Mouse (Mus musculus): ENCODE measurements around the gene Lats2. TPM values are rescaled to one million over a fixed set of nuclear protein-coding genes. Genes with fewer than 3 reads are reported as not detected.

Gene Lats2
- total and polyA plus RNA-seq, 3 experiments = 1.1 to 4.0 (median 1.5) TPM

- dilution Hi-C loops (cut with MboI; ENCODE audit: extremely low pct_ligation_motif_present, extremely low pct_unique_long_range_greater_than_20kb, low sequenced_read_pairs) (no loop called here), in situ Hi-C loops (cut with MboI; ENCODE audit: low pct_ligation_motif_present, low pct_unique_long_range_greater_than_20kb, low sequenced_read_pairs) (no loop called here)
- no peaks in the 10 kb centered on the region for H3K9me3 ChIP-seq (replicated peaks; ENCODE audit: low read length)
Measured at GRCm38 (mm10) chr14:57705075-57705474, 53.1 kb downstream of the Lats2 start.

GRCm38 (mm10) chr14:57701915-57702477, 56.2 kb downstream of the Lats2 start:
- no peak for TF ChIP-seq MAFK (IDR thresholded peaks at IDR 0.05; ENCODE audit: insufficient replicate concordance, low read length)
- H3K36me3 ChIP-seq (replicated peaks in 1 of 2; ENCODE audit: control insufficient read depth in 1 of 2, insufficient read depth in 1 of 2, low read length in 1 of 2) = peaks cover 5 to 7% of the 10 kb centered on the region in 2 experiments
- H3K27me3 ChIP-seq (replicated peaks) = no peaks in the 10 kb centered on the region
- H3K4me3 ChIP-seq (replicated peaks in 1 of 3; ENCODE audit: low read depth in 2 of 3, low read length in 2 of 3, poor library complexity in 1 of 3) = no peak overlapping the region
- no peak overlapping the region for H3K27ac ChIP-seq (ENCODE audit: insufficient read depth, low read depth)
- no peaks in the 10 kb centered on the region for H3K79me2 ChIP-seq (replicated peaks; ENCODE audit: control insufficient read depth, extremely low read depth, insufficient read depth, poor library complexity, severe bottlenecking)
- H3K9me3 ChIP-seq (replicated peaks; ENCODE audit: low read length) = no peaks in the 10 kb centered on the region
- H3K4me2 ChIP-seq (ENCODE audit: insufficient read depth, low read depth, poor library complexity, severe bottlenecking) = no peak overlapping the region
- no peak overlapping the region for H3K9ac ChIP-seq (ENCODE audit: insufficient read depth, low read depth)
- H3K4me1 ChIP-seq (ENCODE audit: control insufficient read depth in 1 of 2, insufficient read depth in 2 of 2) = 0 out of 4 replicates have a peak, but pooled peaks cover 0 to 2% of the 10 kb centered on the region in 2 experiments
- in situ Hi-C loops (cut with MboI; ENCODE audit: low pct_ligation_motif_present, low pct_unique_long_range_greater_than_20kb, low sequenced_read_pairs) (no loop called here), dilution Hi-C loops (cut with MboI; ENCODE audit: extremely low pct_ligation_motif_present, extremely low pct_unique_long_range_greater_than_20kb, low sequenced_read_pairs) (no loop called here)
- DNase-seq (ENCODE audit: extremely low read depth) = no peak

More at GRCm38 (mm10) chr14:57705075-57705474, 53.1 kb downstream of the Lats2 start:
- no peaks in the 10 kb centered on the region for H3K27me3 ChIP-seq (replicated peaks)
- peaks cover 0 to under 1% of the 10 kb centered on the region in 2 experiments for H3K36me3 ChIP-seq (replicated peaks in 1 of 2; ENCODE audit: control insufficient read depth in 1 of 2, insufficient read depth in 1 of 2, low read length in 1 of 2)
- no peak overlapping the region for H3K4me3 ChIP-seq (replicated peaks in 1 of 3; ENCODE audit: low read depth in 2 of 3, low read length in 2 of 3, poor library complexity in 1 of 3)
- no peak overlapping the region for H3K27ac ChIP-seq (ENCODE audit: insufficient read depth, low read depth)
- DNase-seq (ENCODE audit: extremely low read depth) = no peak
- no peaks in the 10 kb centered on the region for H3K4me1 ChIP-seq (ENCODE audit: control insufficient read depth in 1 of 2, insufficient read depth in 2 of 2)
- TF ChIP-seq RAD21 (IDR thresholded peaks at IDR 0.05; ENCODE audit: low read depth, low read length) (no peak), NELFE (IDR thresholded peaks at IDR 0.05; ENCODE audit: low read depth, low read length) (no peak), E2F4 (IDR thresholded peaks at IDR 0.05; ENCODE audit: insufficient replicate concordance, low read depth, low read length) (no peak), ETS1 (conservative IDR thresholded peaks at IDR 0.05; ENCODE audit: low read depth, low read length) (no peak), ZKSCAN1 (IDR thresholded peaks at IDR 0.05; ENCODE audit: borderline replicate concordance, low read depth, low read length) (no peak), SIN3A (IDR thresholded peaks at IDR 0.05; ENCODE audit: low read length) (no peak), USF1 (IDR thresholded peaks at IDR 0.05; ENCODE audit: low read depth, low read length) (no peak), TBP (conservative IDR thresholded peaks at IDR 0.05; ENCODE audit: low read depth, low read length) (no peak), CHD1 (IDR thresholded peaks at IDR 0.05; ENCODE audit: low read depth, low read length) (no peak), NRF1 (IDR thresholded peaks at IDR 0.05; ENCODE audit: low read depth, low read length) (no peak), MYC (IDR thresholded peaks at IDR 0.05; ENCODE audit: low read depth, low read length) (no peak), ELF1 (IDR thresholded peaks at IDR 0.05; ENCODE audit: low read depth, low read length) (no peak), EP300 (IDR thresholded peaks at IDR 0.05; ENCODE audit: low read length) (no peak), MEF2A (IDR thresholded peaks at IDR 0.05; ENCODE audit: borderline replicate concordance, low read depth, low read length) (no peak), MAFK (IDR thresholded peaks at IDR 0.05; ENCODE audit: insufficient replicate concordance, low read length) (no peak), POLR2A (IDR thresholded peaks at IDR 0.05; ENCODE audit: low read depth, low read length) (no peak), CHD2 (IDR thresholded peaks at IDR 0.05; ENCODE audit: low read length) (no peak)
- no peak overlapping the region for H3K4me2 ChIP-seq (ENCODE audit: insufficient read depth, low read depth, poor library complexity, severe bottlenecking)
- H3K79me2 ChIP-seq (replicated peaks; ENCODE audit: control insufficient read depth, extremely low read depth, insufficient read depth, poor library complexity, severe bottlenecking) = no peaks in the 10 kb centered on the region
- no peak overlapping the region for H3K9ac ChIP-seq (ENCODE audit: insufficient read depth, low read depth)

All from CH12.LX (cell line).